In genomic region chr2:30775955-30776354, GRCm38 (mm10) we compare ENCODE assay signal across 23 mouse cellular contexts. TPM values are rescaled to one million over a fixed set of nuclear protein-coding genes. Genes with fewer than 3 reads are reported as not detected.
A peak's percentile ranks its signal among the peaks of the same experiment; 100 is the strongest.
DNase-seq lines count a peak whose midpoint lies in the region; ATAC-seq and TF ChIP-seq lines count a peak whose summit lies in the region.
"Had no signal": no experiment of that assay in that cellular context is flagged by ENCODE, and none has a peak within 500 bp of the region (broad histone marks: within the 10 kb centered on the region; RNA-seq: fewer than 3 reads in every experiment).

No protein-coding gene starts in this region.

- H3K9me3 ChIP-seq in heart, postnatal 0 days (replicated peaks; ENCODE audit: control insufficient read depth, low read length), result no peaks in the 10 kb centered on the region
- H3K9me3 ChIP-seq in lung, postnatal 0 days (ENCODE audit: low read length), result no peaks in the 10 kb centered on the region
- H3K9me3 ChIP-seq: forebrain, embryonic 13.5 days; heart, embryonic 15.5 days; limb, embryonic 15.5 days; stomach, embryonic 15.5 days had no signal

- H3K4me3 ChIP-seq in heart, postnatal 0 days (ENCODE audit: low read depth, low read length), result no peak overlapping the region
- no peak overlapping the region for H3K4me3 ChIP-seq in lung, postnatal 0 days (ENCODE audit: low read depth, low read length)
- H3K4me3 ChIP-seq in small intestine, adult 2 months (ENCODE audit: low read depth, low read length), result no peak overlapping the region
- H3K4me3 ChIP-seq: forebrain, embryonic 13.5 days; heart, embryonic 15.5 days; limb, embryonic 15.5 days; stomach, embryonic 15.5 days had no signal

- H3K27me3 ChIP-seq in heart, postnatal 0 days (ENCODE audit: control insufficient read depth, insufficient read depth, low read length), result no peaks in the 10 kb centered on the region
- no peaks in the 10 kb centered on the region for H3K27me3 ChIP-seq in lung, postnatal 0 days (replicated peaks; ENCODE audit: insufficient read depth, low read length)
- no peaks in the 10 kb centered on the region for H3K27me3 ChIP-seq in small intestine, adult 2 months (ENCODE audit: control insufficient read depth, insufficient read depth, low read length)
- H3K27me3 ChIP-seq: forebrain, embryonic 13.5 days; heart, embryonic 15.5 days; limb, embryonic 15.5 days; stomach, embryonic 15.5 days had no signal

- H3K9ac ChIP-seq in heart, postnatal 0 days (replicated peaks; ENCODE audit: low read depth, low read length), result no peak overlapping the region
- no peak overlapping the region for H3K9ac ChIP-seq in lung, postnatal 0 days (replicated peaks; ENCODE audit: low read depth)
- H3K9ac ChIP-seq: forebrain, embryonic 13.5 days; heart, embryonic 15.5 days; limb, embryonic 15.5 days; stomach, embryonic 15.5 days had no signal

- TF ChIP-seq CTCF in heart, postnatal 0 days (IDR thresholded peaks at IDR 0.05; ENCODE audit: low read depth), result peak; percentile 12; the same call in 1 of the 2 replicates
- peak; percentile 47 for TF ChIP-seq CTCF in lung, postnatal 0 days (IDR thresholded peaks at IDR 0.05)
- TF ChIP-seq CTCF in small intestine, adult 2 months (IDR thresholded peaks at IDR 0.05; ENCODE audit: extremely low read depth, insufficient read length, insufficient replicate concordance, low read depth, low read length), result peak; percentile 35; the same call in 1 of the 2 replicates

- no peak overlapping the region for H3K27ac ChIP-seq in heart, postnatal 0 days (ENCODE audit: low read depth)
- no peak overlapping the region for H3K27ac ChIP-seq in lung, postnatal 0 days (ENCODE audit: low read length)
- no peak overlapping the region for H3K27ac ChIP-seq in small intestine, adult 2 months (ENCODE audit: insufficient read depth, low read depth, low read length)
- H3K27ac ChIP-seq: forebrain, embryonic 13.5 days; heart, embryonic 15.5 days; limb, embryonic 15.5 days; macrophage; stomach, embryonic 15.5 days had no signal

- no peak for TF ChIP-seq POLR2A in small intestine, adult 2 months (IDR thresholded peaks at IDR 0.05; ENCODE audit: low read depth, low read length)

- H3K4me2 ChIP-seq in heart, postnatal 0 days (ENCODE audit: low read depth, low read length), result no peak overlapping the region
- H3K4me2 ChIP-seq in lung, postnatal 0 days (replicated peaks; ENCODE audit: low read depth, low read length), result no peak overlapping the region
- H3K4me2 ChIP-seq: forebrain, embryonic 13.5 days; heart, embryonic 15.5 days; limb, embryonic 15.5 days; stomach, embryonic 15.5 days had no signal

- no peak for DNase-seq in heart, postnatal 0 days (ENCODE audit: low spot score)
- no peak for DNase-seq in heart, adult 8-10 months (ENCODE audit: low spot score)
- DNase-seq in lung, postnatal 0 days (ENCODE audit: low spot score), result no peak
- DNase-seq in lung, postnatal 14 days, result no peak
- DNase-seq in NIH3T3 (ENCODE audit: low read depth), result peak; percentile 44
- no peak for DNase-seq in ovary, adult 18-20 months (ENCODE audit: low spot score)
- DNase-seq in thymus, postnatal 0 days (ENCODE audit: low spot score), result no peak
- DNase-seq: cerebellum, postnatal 25 days; gastrocnemius, postnatal 14 days; kidney, postnatal 14 days; layer of hippocampus, postnatal 36 days; right cerebral cortex, postnatal 25 days; thymus, postnatal 4 days had no signal

- ATAC-seq in heart, postnatal 0 days (ENCODE audit: insufficient read depth, low read depth), result no peak
- no peak for ATAC-seq in lung, postnatal 0 days
- ATAC-seq: activated CD4-positive, CD25-positive, alpha-beta regulatory T cell, adult 4 months; forebrain, embryonic 13.5 days; hindbrain, embryonic 16.5 days had no signal

- no peaks in the 10 kb centered on the region for H3K36me3 ChIP-seq in heart, postnatal 0 days (replicated peaks; ENCODE audit: control insufficient read depth, insufficient read depth, low read length)
- H3K36me3 ChIP-seq in lung, postnatal 0 days (ENCODE audit: insufficient read depth, low read length), result no peaks in the 10 kb centered on the region
- H3K36me3 ChIP-seq in small intestine, adult 2 months (ENCODE audit: control insufficient read depth, insufficient read depth, low read length), result no peaks in the 10 kb centered on the region
- H3K36me3 ChIP-seq: heart, embryonic 15.5 days; limb, embryonic 15.5 days; stomach, embryonic 15.5 days had no signal

- WGBS in heart, postnatal 0 days, result 60% methylated on average over 3 of the region's 3 CpGs
- 57% methylated on average over 3 of the region's 3 CpGs for WGBS in lung, postnatal 0 days
- 59% methylated on average over 3 of the region's 3 CpGs for WGBS in small intestine, adult 2 months

- no peak for TF ChIP-seq EP300 in heart, postnatal 0 days (IDR thresholded peaks at IDR 0.05; ENCODE audit: low read depth)
- no peak for TF ChIP-seq EP300 in lung, postnatal 0 days (IDR thresholded peaks at IDR 0.05)

- peaks cover 33% of the 10 kb centered on the region for H3K4me1 ChIP-seq in heart, postnatal 0 days (ENCODE audit: control insufficient read depth, insufficient read depth)
- H3K4me1 ChIP-seq in lung, postnatal 0 days (ENCODE audit: insufficient read depth, low read depth, low read length), result peaks cover 15% of the 10 kb centered on the region
- H3K4me1 ChIP-seq in small intestine, adult 2 months (ENCODE audit: control insufficient read depth, insufficient read depth, insufficient read length, low read length), result peaks cover 13% of the 10 kb centered on the region

RNA-seq across cellular contexts. Expression of gene 1700001O22Rik, which starts 27.5 kb away (rescaled TPM):
- 1.5 and 4.1 TPM in 2 replicates for total RNA-seq in heart, postnatal 0 days (2014; rRNA removed; ENCODE audit: low replicate concordance)
- 1.9 and 2.0 TPM in 2 replicates for polyA plus RNA-seq in heart, postnatal 0 days (2015; fragmentation: Nextera tagmentation; extraction: Ambion mirVana)
- 1 to 10 TPM in 1 of 4 experiments, under 1 TPM in 3; 0.24 to 1.2 (median 0.55) TPM for total RNA-seq in heart, adult 8-10 months (2022)
- 0.47 and 0.94 TPM in 2 replicates for polyA plus RNA-seq in lung, postnatal 0 days (2015; fragmentation: Nextera tagmentation; extraction: Ambion mirVana)
- 0.71 and 1.9 TPM in 2 replicates for polyA plus RNA-seq in small intestine, adult 2 months (2012; rRNA removed)
- 0.90 and 1.1 TPM in 2 replicates for polyA plus RNA-seq in thymus, postnatal 0 days (2015; fragmentation: Nextera tagmentation; extraction: Ambion mirVana)
- total RNA-seq: monocyte, adult 5-6 weeks; neutrophil, adult 5-6 weeks had no signal
- polyA plus RNA-seq: macrophage had no signal

RNA-seq across cellular contexts. Expression of gene Ntmt1, which starts 31.7 kb away (rescaled TPM):
- total RNA-seq in heart, postnatal 0 days (2014; rRNA removed; ENCODE audit: low replicate concordance), result 67.2 and 89.9 TPM in 2 replicates
- polyA plus RNA-seq in heart, postnatal 0 days (2015; fragmentation: Nextera tagmentation; extraction: Ambion mirVana), result 83.4 and 87.8 TPM in 2 replicates
- 10 to 100 TPM; 23.8 to 27.7 (median 25.3) TPM for total RNA-seq in heart, adult 8-10 months (2022)
- polyA plus RNA-seq in lung, postnatal 0 days (2015; fragmentation: Nextera tagmentation; extraction: Ambion mirVana), result 49.4 and 50.7 TPM in 2 replicates
- 14.3 and 23.8 TPM in 2 replicates for polyA plus RNA-seq in small intestine, adult 2 months (2012; rRNA removed)
- polyA plus RNA-seq in thymus, postnatal 0 days (2015; fragmentation: Nextera tagmentation; extraction: Ambion mirVana), result 48.5 and 50.4 TPM in 2 replicates

RNA-seq across cellular contexts. Expression of gene Asb6, which starts 54.2 kb away (rescaled TPM):
- total RNA-seq in heart, postnatal 0 days (2014; rRNA removed; ENCODE audit: low replicate concordance), result 16.2 and 20.0 TPM in 2 replicates
- polyA plus RNA-seq in heart, postnatal 0 days (2015; fragmentation: Nextera tagmentation; extraction: Ambion mirVana), result 12.4 and 13.0 TPM in 2 replicates
- 10 to 100 TPM in 1 of 4 experiments, 1 to 10 TPM in 3; 8.4 to 11.3 (median 8.7) TPM for total RNA-seq in heart, adult 8-10 months (2022)
- 24.9 and 26.1 TPM in 2 replicates for polyA plus RNA-seq in lung, postnatal 0 days (2015; fragmentation: Nextera tagmentation; extraction: Ambion mirVana)
- 23.5 and 31.7 TPM in 2 replicates for polyA plus RNA-seq in small intestine, adult 2 months (2012; rRNA removed)
- 37.8 and 44.3 TPM in 2 replicates for polyA plus RNA-seq in thymus, postnatal 0 days (2015; fragmentation: Nextera tagmentation; extraction: Ambion mirVana)

RNA-seq across cellular contexts. Expression of gene Prrx2, which starts 58.8 kb away (rescaled TPM):
- total RNA-seq in heart, postnatal 0 days (2014; rRNA removed; ENCODE audit: low replicate concordance), result 8.0 and 24.0 TPM in 2 replicates
- 3.6 and 4.1 TPM in 2 replicates for polyA plus RNA-seq in heart, postnatal 0 days (2015; fragmentation: Nextera tagmentation; extraction: Ambion mirVana)
- under 1 TPM; 0.28 to 1.00 (median 0.73) TPM for total RNA-seq in heart, adult 8-10 months (2022)
- 2.9 and 4.3 TPM in 2 replicates for polyA plus RNA-seq in lung, postnatal 0 days (2015; fragmentation: Nextera tagmentation; extraction: Ambion mirVana)
- polyA plus RNA-seq in small intestine, adult 2 months (2012; rRNA removed), result 1.8 and 2.6 TPM in 2 replicates
- polyA plus RNA-seq in thymus, postnatal 0 days (2015; fragmentation: Nextera tagmentation; extraction: Ambion mirVana), result 0.60 and 0.91 TPM in 2 replicates
- total RNA-seq: monocyte, adult 5-6 weeks; neutrophil, adult 5-6 weeks had no signal
- polyA plus RNA-seq: activated CD4-positive, CD25-positive, alpha-beta regulatory T cell, adult 4 months; macrophage had no signal
